Mouse (Mus musculus) forebrain, embryonic 10.5 days (tissue): ENCODE data around the gene Klf1. TPM values are rescaled to one million over a fixed set of nuclear protein-coding genes. Genes with fewer than 3 reads are reported as not detected.
A peak's percentile ranks its signal among the peaks of the same experiment; 100 is the strongest.

Source experiments
- DNase-seq: peaks from one replicate; pipeline ENCODE4 v3.0.0-alpha.2; 2017; ENCODE audit warnings: low spot score; ENCODE audit errors: extremely low spot score
- H3K27ac ChIP-seq: fragments of 300-500 bp; sonication (generic); 2 replicates; pipeline ENCODE4 v1.5.1; 2016; ENCODE audit warnings: mild to moderate bottlenecking
- H3K27me3 ChIP-seq: fragments of 300-500 bp; sonication (generic); 2 replicates; pipeline ENCODE4 v1.6.1; 2016; ENCODE audit warnings: mild to moderate bottlenecking; ENCODE audit not compliant: poor library complexity, severe bottlenecking
- H3K36me3 ChIP-seq: fragments of 300-500 bp; sonication (generic); replicated peaks from 2 replicates; pipeline ENCODE4 v1.6.1; 2016; ENCODE audit warnings: mild to moderate bottlenecking, moderate library complexity
- H3K4me1 ChIP-seq: fragments of 300-500 bp; sonication (generic); 2 replicates; pipeline ENCODE4 v1.6.1; 2016
- H3K4me3 ChIP-seq: fragments of 300-500 bp; sonication (generic); 2 replicates; pipeline ENCODE4 v1.5.1; 2016; ENCODE audit warnings: mild to moderate bottlenecking, moderate library complexity
- H3K9me3 ChIP-seq: fragments of 300-500 bp; sonication (generic); 2 replicates; pipeline ENCODE4 v1.6.1; 2016; ENCODE audit warnings: mild to moderate bottlenecking, moderate library complexity
- WGBS: fragments of 180-500 bp; shearing (Covaris S2); methylation state at CpG from one replicate; pipeline ENCODE4 v1.1.7; 2016; 5-methylcytosine and 5-hydroxymethylcytosine counted together
- microRNA-seq: library from miRNA; unstranded; fragments of <30 nt; microRNA quantifications from one replicate; pipeline ENCODE4, GENCODE M21; 2017
- polyA plus RNA-seq: library from polyadenylated mRNA; unstranded; fragments of >200 nt; fragmentation: Nextera tagmentation; extraction: Ambion mirVana; gene quantifications from 2 replicates; pipeline ENCODE4 v1.2.1, GENCODE M21; 2016

Gene Klf1
- polyA plus RNA-seq, 1 experiment from 2014 or later, result 24.3 TPM

GRCm38 (mm10) chr8:84945235-84945632, 43.5 kb downstream of the Klf1 start:
- no peaks in the 10 kb centered on the region for H3K36me3 ChIP-seq
- peak; percentile 27 for DNase-seq
- peaks cover 80% of the 10 kb centered on the region for H3K27me3 ChIP-seq
- H3K27ac ChIP-seq, result no peak overlapping the region
- peaks cover 38% of the 10 kb centered on the region for H3K4me1 ChIP-seq
- WGBS, result 4% methylated on average over 11 of the region's 11 CpGs
- peak overlapping the region; percentile 75 for H3K4me3 ChIP-seq
- no peaks in the 10 kb centered on the region for H3K9me3 ChIP-seq

- Histone ChIP-seq H3K4me3 (peak overlapping the region; percentile 75), H3K36me3 (no peaks in the 10 kb centered on the region), H3K9me3 (no peaks in the 10 kb centered on the region), H3K27ac (peak overlapping the region; percentile 48; the same call in 1 of the 2 replicates), H3K4me1 (peaks cover 39% of the 10 kb centered on the region), H3K27me3 (peaks cover 81% of the 10 kb centered on the region)
- WGBS, result under 1% methylated on average over 60 of the region's 67 CpGs
- peak; percentile 63 for DNase-seq
Observed at GRCm38 (mm10) chr8:84945633-84946527, 44.2 kb downstream of the Klf1 start.

GRCm38 (mm10) chr8:84946528-84947240, 45.0 kb downstream of the Klf1 start, which contains the start of gene Rtbdn:
TSS of gene Rtbdn (plus strand) at chr8:84946991.
- Histone ChIP-seq H3K27ac (peak within 1 kb of the TSS; percentile 48; the same call in 1 of the 2 replicates), H3K27me3 (peaks cover 83% of the 10 kb centered on the region), H3K4me1 (peaks cover 39% of the 10 kb centered on the region), H3K4me3 (peak within 1 kb of the TSS; percentile 75), H3K9me3 (no peaks in the 10 kb centered on the region), H3K36me3 (no peaks in the 10 kb centered on the region)
- DNase-seq, result peak; percentile 45
- 10% methylated on average over 17 of the region's 17 CpGs for WGBS

GRCm38 (mm10) chr8:84947241-84947545, 45.5 kb downstream of the Klf1 start:
- Histone ChIP-seq H3K27ac (no peak overlapping the region), H3K4me1 (peaks cover 39% of the 10 kb centered on the region), H3K36me3 (no peaks in the 10 kb centered on the region), H3K27me3 (peaks cover 88% of the 10 kb centered on the region), H3K4me3 (no peak overlapping the region), H3K9me3 (no peaks in the 10 kb centered on the region)
- DNase-seq, result no peak
- WGBS, result 14% methylated on average over 9 of the region's 9 CpGs

GRCm38 (mm10) chr8:84949753-84950152, 48.0 kb downstream of the Klf1 start:
- DNase-seq, result no peak
- peaks cover 84% of the 10 kb centered on the region for H3K27me3 ChIP-seq
- no peak overlapping the region for H3K27ac ChIP-seq
- no peaks in the 10 kb centered on the region for H3K36me3 ChIP-seq
- WGBS, result 19% methylated on average over 12 of the region's 12 CpGs
- no peak overlapping the region for H3K4me3 ChIP-seq
- H3K9me3 ChIP-seq, result no peaks in the 10 kb centered on the region
- H3K4me1 ChIP-seq, result peaks cover 39% of the 10 kb centered on the region

- H3K27me3 ChIP-seq, result peaks cover 54% of the 10 kb centered on the region
- DNase-seq, result no peak
- peak overlapping the region; percentile 14; the same call in 1 of the 2 replicates for H3K4me3 ChIP-seq
- peaks cover 16% of the 10 kb centered on the region for H3K4me1 ChIP-seq
- 10% methylated on average over 18 of the region's 18 CpGs for WGBS
- no peak overlapping the region for H3K27ac ChIP-seq
- H3K36me3 ChIP-seq, result peaks cover 24% of the 10 kb centered on the region
- no peaks in the 10 kb centered on the region for H3K9me3 ChIP-seq
Observed at GRCm38 (mm10) chr8:84952612-84953255, 51.0 kb downstream of the Klf1 start.

Small RNA genes within 50 kb of the gene (microRNA-seq; reads per million reads assigned to microRNA genes)
- gene Gm24197, result not detected
- 2.4 reads per million for gene Mir7069

Other genes starting within 250 kb of the Klf1 start
- 91.4 and 96.9 TPM in 2 replicates for gene Ier2, start 239.1 kb upstream of the Klf1 start, polyA plus RNA-seq
- 68.8 and 69.3 TPM in 2 replicates for gene Trmt1, start 215.6 kb upstream of the Klf1 start, polyA plus RNA-seq
- gene Nacc1, start 214.1 kb upstream of the Klf1 start, polyA plus RNA-seq, result 31.3 and 31.5 TPM in 2 replicates
- gene Lyl1, start 200.5 kb upstream of the Klf1 start, polyA plus RNA-seq, result 4.9 and 5.8 TPM in 2 replicates
- 1.3 and 2.1 TPM in 2 replicates for gene G430095P16Rik, start 178.9 kb upstream of the Klf1 start, polyA plus RNA-seq
- 0.46 and 1.8 TPM in 2 replicates for gene Nfix, start 101.6 kb upstream of the Klf1 start, polyA plus RNA-seq
- 2.9 and 3.5 TPM in 2 replicates for gene Dand5, start 79.1 kb upstream of the Klf1 start, polyA plus RNA-seq
- 49.1 and 49.6 TPM in 2 replicates for gene Gadd45gip1, start 70.4 kb upstream of the Klf1 start, polyA plus RNA-seq
- 130 and 137 TPM in 2 replicates for gene Rad23a, start 61.3 kb upstream of the Klf1 start, polyA plus RNA-seq
- 735 and 764 TPM in 2 replicates for gene Calr, start 55.0 kb upstream of the Klf1 start, polyA plus RNA-seq
- gene Farsa, start 44.9 kb upstream of the Klf1 start, polyA plus RNA-seq, result 143 and 144 TPM in 2 replicates
- gene Syce2, start 29.8 kb upstream of the Klf1 start, polyA plus RNA-seq, result 91.1 and 92.7 TPM in 2 replicates
- 44.6 and 49.6 TPM in 2 replicates for gene Gcdh, start 8.0 kb upstream of the Klf1 start, polyA plus RNA-seq
- 7.9 and 9.2 TPM in 2 replicates for gene Dnase2a, start 6.6 kb downstream of the Klf1 start, polyA plus RNA-seq
- gene Mast1, start 35.4 kb downstream of the Klf1 start, polyA plus RNA-seq, result 2.6 and 3.8 TPM in 2 replicates
- gene Rtbdn, start 45.1 kb downstream of the Klf1 start, polyA plus RNA-seq, result 1.3 and 1.8 TPM in 2 replicates
- gene Gm49661, start 67.5 kb downstream of the Klf1 start, polyA plus RNA-seq, result not detected in 2 replicates
- gene Prdx2, start 67.7 kb downstream of the Klf1 start, polyA plus RNA-seq, result 1,199 and 1,255 TPM in 2 replicates
- gene Rnaseh2a, start 67.8 kb downstream of the Klf1 start, polyA plus RNA-seq, result 163 and 173 TPM in 2 replicates
- gene Junb, start 76.8 kb downstream of the Klf1 start, polyA plus RNA-seq, result 3.8 and 4.0 TPM in 2 replicates
- gene Hook2, start 88.7 kb downstream of the Klf1 start, polyA plus RNA-seq, result 18.3 and 19.0 TPM in 2 replicates
- gene Best2, start 112.6 kb downstream of the Klf1 start, polyA plus RNA-seq, result not detected in 2 replicates
- gene Asna1, start 123.4 kb downstream of the Klf1 start, polyA plus RNA-seq, result 164 and 166 TPM in 2 replicates
- gene Trir, start 124.9 kb downstream of the Klf1 start, polyA plus RNA-seq, result 123 and 142 TPM in 2 replicates
- 31.5 and 33.2 TPM in 2 replicates for gene Tnpo2, start 135.0 kb downstream of the Klf1 start, polyA plus RNA-seq
- 22.9 and 26.3 TPM in 2 replicates for gene Fbxw9, start 158.1 kb downstream of the Klf1 start, polyA plus RNA-seq
- gene Gm5741, start 166.1 kb downstream of the Klf1 start, polyA plus RNA-seq, result not detected in 2 replicates
- 67.2 and 68.5 TPM in 2 replicates for gene Dhps, start 169.8 kb downstream of the Klf1 start, polyA plus RNA-seq
- gene Wdr83os, start 178.8 kb downstream of the Klf1 start, polyA plus RNA-seq, result 139 and 142 TPM in 2 replicates
- 58.4 and 63.3 TPM in 2 replicates for gene Wdr83, start 179.4 kb downstream of the Klf1 start, polyA plus RNA-seq
- 21.9 and 24.1 TPM in 2 replicates for gene Man2b1, start 181.3 kb downstream of the Klf1 start, polyA plus RNA-seq
- gene Zfp791, start 221.2 kb downstream of the Klf1 start, polyA plus RNA-seq, result 1.3 and 1.9 TPM in 2 replicates
- not detected in 2 replicates for gene Cks1brt, start 250.0 kb downstream of the Klf1 start, polyA plus RNA-seq